Mouse (Mus musculus): ENCODE measurements around the gene Arsg.

GRCm38 (mm10) chr11:109574604-109575003, 101.4 kb downstream of the Arsg start:
- TF ChIP-seq GATA1 (IDR thresholded peaks at IDR 0.05; ENCODE audit: borderline replicate concordance, low read length) (no peak), FLI1 (IDR thresholded peaks at IDR 0.05; ENCODE audit: low read length) (no peak)

Measured in megakaryocyte, embryonic 14.5 days (primary cell).